Mouse (Mus musculus) cerebellum, adult 11-12 months (tissue): ENCODE measurements around the gene Fubp3.

Experiments used
- DNase-seq: peaks from one replicate; pipeline ENCODE4 v3.0.0; 2022

Fubp3 gene

DNA sequence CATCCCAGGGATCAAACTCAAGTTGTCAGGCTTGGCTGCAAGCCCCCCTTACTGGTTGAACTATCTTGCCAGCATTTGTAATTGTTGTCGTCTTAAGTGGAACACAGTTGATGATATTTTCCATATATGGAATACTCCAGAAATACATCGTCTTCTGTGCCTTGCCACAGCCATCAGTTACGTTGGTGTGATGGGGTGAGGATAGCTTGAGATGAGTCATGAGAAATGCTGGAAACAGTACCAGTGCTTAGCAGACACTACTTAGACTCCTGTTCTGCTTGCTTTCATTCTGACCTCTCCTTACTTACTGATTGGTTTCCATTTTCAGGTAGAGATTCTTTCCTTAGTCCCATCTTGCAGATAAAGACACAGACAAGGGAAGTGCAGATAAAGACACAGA is 61.1 kb downstream of the Fubp3 start:
- DNase-seq: no peak

DNA sequence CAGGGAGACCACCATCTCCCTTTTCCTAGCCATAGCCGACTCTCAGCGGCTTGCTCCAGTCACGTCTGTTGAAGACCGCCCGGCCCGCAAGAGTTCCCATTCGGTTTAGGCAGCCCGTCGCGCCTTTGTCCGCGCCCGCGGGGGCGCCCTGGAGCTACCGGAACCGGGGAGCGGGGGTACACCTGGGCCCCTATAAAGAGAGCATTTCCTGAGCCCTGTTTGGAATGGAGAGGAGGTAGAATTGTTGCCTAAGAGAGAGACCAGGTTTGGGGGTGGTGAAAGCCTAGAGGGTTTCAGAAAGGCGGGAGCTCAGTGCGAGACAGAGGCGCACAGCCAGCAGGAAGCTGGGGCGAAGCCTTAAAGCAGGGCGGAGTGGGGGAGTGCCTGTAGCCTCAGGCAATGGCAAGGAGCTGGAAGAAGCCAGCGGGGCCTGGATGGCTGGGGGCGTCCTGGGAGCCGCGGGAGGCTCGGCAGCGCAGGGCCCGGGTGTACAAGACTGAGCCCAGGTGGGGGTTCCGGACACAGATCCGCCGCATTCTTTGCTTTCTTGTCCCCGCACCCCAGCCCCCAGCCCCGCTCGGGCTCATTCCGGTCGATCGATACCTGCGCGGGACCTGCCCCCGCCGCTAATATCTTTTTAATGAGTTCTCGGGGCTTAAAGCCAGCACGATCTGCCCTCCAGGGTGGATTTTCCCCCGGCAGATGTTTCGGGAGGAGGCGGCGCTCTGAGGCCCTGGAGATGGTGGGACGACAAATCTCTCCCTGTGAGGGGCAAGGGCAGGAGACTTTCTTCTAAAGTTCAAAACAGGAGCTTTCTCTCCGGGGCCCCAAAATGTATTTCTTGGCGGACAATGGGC is 63.1 kb downstream of the Fubp3 start:
- DNase-seq: no peak

DNA sequence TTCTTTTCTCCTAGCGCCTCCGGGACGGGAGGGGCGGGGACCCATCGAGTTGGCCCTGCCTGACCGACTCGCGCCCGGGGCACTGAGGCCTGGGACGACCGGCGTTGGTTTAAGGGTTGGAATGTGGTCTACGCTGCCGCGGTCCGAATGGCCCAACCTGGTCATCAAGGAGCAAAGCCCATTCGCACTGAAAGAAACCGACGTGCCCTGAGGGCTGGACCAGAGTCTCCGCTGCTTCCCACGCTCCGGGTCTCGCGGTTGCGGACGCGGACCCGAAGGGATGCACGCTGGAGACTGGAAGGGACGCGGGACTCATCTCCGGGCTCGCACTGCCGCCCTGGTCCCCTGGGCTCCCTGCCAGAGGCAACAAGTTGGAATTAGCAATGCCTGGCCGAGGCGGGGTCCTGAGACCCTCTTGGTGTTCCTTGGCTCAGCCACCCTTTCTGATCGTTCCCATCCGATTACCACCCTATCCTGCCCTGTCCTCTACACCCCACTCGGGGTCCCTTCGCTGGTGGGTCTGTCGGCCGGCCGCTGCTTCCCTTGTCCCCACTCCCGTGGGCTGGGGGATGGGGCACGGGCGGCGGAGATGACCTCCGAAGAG is 63.8 kb downstream of the Fubp3 start:
- no peak for DNase-seq

DNA sequence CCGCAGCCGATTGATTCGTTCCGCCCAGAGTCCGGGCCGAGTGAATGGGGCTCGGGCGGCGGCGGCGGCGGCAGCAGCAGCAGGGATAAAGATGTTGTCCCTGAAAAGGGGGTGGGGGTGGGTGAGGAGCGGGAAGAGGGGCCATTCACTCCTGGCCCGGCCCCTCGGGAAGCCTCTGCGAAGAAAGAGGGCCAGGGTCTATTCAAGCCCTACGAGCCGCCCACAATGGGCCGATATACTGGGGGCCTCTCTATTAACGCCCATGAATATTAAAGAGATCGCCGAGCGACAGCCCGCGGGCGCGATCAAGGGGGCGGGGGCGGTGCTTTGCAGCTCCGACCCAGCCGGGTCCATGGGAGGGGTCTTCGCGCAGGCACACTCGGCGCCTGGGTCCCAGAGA is 64.3 kb downstream of the Fubp3 start:
- DNase-seq: no peak

DNA sequence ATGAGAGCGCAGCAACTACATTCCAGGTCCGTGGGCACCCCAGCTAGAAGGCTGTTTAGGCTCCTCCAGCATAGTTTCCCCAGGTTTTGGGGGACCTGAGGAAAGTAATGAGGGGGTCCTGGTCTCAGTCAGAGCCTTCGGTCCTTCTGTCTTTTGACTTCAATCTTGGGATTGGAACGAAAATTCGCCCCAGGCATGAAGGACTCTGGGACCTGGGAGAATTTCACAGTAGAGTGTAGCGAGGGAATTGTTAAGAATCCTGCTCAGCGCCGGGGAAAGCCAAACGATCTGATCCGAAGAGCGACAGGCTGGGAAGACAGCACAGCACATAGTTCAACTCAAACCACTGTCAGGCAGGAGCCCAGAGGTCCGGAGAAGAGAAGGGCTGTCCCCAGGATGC is 64.9 kb downstream of the Fubp3 start:
- no peak for DNase-seq

DNA sequence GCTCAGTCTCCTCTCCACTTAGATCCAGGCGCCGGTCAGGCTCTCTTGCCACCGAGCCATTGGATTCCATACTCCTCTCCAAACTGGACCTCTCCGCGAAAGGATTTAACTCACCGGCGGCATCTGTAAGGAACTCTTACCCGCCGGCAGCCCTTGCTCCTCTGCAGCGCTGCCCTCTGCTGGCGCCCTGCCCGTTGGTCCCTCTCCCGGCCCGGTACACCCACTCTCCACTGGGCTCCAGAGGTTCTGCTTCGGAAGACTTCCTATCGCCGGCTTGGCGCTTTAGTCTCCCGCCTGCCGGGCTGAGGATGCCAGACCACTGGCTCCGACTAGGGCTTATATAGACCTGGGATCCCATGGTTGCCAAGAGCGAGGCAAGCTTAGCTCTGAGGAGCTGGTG is 65.4 kb downstream of the Fubp3 start:
- DNase-seq: no peak

DNA sequence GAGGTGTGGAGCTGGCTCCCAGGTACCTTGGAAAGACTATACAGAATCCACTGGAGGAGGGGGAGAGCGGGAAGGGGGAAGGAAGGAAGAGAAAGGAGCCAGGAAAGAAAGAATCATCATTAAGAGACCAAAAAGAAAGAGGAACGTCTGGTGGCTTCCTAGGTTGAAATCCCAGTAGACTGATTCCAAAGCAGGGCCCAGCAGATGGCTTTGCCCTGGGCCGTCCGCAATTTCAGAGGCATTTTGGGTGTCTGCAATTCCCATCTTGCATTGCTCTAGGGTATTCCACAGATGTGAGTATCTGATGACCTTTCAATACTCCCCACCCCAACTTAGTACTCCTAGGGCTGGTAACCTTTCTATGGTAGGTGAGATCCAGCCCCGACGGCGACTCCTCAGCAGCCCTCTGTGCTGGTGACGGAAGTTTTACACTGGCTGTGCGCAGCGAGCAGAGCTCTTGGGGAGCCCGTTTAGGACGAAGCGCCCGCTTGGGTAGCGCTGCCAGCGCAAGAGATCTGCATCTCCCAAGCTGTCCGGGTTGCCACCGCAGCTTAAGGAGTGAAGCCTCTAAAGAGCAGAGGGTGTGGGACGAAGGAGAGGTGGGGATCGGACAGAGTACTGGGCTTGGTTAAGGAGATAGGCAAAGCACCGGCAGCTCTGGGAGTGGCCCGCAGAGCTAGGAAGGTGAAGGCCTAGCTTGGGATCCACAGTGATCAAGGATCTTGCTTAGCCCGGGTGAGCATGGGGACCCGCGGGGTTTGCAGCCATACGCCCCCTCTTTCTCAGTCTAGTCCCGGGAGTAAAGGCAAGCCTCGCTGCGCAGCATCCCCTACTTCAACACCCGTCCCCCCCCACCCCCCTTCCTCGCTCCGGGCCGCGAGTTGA is 66.4 kb downstream of the Fubp3 start:
- DNase-seq: no peak

DNA sequence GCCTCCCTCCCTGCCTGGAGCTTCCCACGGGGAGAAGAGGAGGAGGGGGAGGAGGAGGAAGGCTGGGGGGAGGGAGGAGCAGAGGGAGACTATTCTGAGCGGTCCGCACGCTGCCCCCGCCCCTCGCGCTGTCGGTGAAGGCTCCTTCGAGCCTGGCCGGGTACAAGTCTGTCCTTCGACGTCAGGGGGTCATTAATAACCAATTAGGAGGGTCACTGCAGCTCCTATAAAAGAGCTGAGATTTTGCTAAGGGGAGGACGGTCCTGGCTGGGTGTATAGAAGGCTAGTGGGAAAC is 67.0 kb downstream of the Fubp3 start:
- no peak for DNase-seq

DNA sequence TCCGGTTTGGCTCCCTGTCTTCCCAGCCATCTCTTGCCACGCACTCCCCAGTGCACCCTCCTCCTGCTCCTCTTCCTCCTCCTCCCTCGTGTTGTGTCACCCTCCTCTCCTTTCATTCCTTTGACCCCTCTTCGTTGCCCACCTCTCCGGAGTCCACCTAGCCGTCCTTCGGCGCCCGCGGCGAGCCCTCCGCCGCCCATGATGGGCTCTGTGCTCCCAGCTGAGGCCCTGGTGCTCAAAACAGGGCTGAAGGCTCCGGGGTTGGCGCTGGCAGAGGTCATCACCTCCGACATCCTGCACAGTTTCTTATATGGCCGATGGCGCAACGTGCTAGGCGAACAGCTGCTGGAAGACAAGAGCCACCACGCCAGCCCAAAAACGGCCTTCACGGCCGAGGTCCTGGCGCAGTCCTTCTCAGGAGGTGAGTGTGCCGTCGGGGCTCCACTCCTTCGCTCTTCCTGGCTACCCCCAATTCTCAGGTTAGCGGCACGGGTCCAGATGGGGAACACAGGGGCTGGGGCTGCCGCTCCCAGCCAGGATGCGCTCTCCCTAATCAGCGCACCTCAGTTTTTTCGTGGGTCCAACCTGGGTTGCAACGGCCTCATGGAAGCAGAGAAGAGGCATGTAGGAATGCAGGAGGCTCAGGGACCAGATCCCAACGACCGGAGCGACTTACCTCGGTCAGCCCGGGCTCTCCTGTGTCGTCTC is 67.6 kb downstream of the Fubp3 start, which contains the start of gene Prdm12:
Gene Prdm12, plus strand, starts transcription at position 137 of the 708 bp plus-strand sequence.
- DNase-seq: no peak

DNA sequence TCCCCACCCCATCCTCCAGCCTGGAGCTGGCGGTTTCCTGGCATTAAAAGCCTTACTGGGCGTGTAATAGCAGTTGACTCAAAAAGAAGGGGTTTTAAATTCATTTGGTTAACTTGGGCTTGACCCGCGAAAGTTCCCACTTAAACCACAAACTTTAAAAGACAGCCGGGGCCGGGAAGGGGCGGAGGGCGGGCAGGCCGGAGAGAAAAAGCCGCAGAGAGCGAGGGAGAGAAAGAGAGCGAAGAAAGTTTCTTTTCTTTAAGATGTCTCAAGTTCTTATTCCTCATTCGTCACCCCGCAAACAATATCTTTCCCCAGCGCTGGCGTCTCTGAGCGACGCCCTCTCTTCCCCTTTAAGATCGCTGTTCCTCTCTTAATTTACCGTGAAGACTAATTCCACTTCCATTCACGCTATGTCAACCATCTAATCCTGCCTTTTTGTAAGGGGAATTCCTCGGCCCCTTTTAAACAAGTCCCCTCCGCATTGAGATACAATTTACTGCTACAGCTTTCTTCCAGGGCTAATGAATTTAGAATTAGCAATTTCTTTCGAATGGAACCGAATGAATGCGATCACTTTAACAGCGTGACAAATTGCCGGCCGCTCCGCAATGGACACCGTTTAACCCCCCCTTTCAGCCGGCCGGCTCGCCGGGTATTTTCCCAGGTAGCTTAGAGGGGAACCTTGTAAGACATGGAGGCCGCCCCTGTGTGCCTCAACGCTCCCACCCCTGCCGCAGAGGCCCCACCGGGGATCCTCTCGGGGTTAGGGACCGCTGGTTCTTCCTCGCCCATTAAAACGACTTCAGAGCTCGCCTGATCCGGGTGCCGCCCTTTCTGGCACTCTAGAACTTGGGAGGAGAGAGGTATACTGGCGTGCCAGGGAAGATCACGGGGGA is 68.4 kb downstream of the Fubp3 start:
- DNase-seq: no peak

DNA sequence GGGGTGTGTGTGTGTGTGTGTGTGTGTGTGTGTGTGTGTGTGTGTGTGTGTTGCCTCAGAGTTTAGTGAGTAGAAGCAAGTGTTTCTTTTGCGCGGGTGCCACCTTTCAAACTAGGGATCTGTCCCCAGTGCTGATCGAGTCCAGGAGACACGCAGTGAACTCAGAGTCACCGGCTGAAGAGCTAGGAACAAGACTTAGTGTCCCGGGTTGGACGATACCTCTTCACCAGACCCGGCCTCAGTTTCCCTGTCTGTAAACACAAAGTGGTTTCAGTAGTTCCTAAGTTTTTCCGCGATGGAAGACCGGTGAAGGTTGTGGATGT is 69.0 kb downstream of the Fubp3 start:
- no peak for DNase-seq

DNA sequence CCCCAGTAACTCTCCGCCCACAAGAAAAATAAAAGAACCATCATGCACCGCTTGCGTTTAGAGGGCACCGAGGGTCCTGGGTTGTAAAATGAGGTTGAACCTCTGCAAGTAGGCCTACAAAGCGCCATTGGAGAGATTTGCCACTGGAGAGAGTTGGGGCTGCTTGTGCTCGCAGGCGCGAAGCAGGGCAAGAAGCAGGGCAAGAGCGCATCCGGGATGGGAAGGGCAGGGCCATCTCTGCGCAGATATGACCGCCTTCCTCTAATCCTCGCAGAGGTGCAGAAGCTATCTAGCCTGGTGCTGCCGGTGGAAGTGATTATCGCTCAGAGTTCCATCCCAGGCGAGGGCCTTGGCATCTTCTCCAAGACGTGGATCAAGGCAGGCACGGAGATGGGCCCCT is 69.5 kb downstream of the Fubp3 start:
- no peak for DNase-seq

DNA sequence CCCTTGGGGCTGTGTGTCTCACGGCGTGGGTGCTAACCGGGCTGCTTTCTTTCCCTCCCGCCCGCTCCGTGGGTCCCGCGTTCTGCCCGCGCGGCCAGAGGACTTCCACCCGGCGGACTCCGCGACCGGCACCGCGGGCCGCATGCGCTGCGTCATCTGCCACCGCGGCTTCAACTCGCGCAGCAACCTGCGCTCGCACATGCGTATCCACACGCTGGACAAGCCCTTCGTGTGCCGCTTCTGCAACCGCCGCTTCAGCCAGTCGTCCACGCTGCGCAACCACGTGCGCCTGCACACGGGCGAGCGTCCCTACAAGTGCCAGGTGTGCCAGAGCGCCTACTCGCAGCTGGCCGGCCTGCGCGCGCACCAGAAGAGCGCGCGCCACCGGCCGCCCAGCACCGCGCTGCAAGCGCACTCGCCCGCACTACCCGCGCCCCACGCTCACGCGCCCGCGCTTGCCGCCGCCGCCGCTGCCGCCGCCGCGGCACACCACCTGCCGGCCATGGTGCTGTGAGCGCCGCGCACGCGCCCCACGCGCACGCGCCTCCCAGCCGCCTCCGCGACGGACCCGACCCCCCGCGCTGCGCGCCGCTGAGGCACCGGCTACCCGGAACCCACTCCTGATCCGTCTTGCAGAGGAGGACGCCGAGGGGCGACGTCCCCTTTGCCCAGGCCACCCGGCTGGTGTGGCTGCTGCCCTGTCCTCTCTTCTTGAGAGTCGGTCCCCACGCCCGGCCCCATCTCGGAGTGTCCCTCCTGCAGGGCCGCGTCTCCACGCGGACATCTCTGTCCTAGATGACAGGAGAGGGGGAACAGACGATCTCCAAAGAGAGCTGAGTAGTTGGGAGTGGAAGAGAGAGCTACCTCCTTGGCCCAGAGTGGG is 81.8 kb downstream of the Fubp3 start:
- DNase-seq: peak; percentile 27

DNA sequence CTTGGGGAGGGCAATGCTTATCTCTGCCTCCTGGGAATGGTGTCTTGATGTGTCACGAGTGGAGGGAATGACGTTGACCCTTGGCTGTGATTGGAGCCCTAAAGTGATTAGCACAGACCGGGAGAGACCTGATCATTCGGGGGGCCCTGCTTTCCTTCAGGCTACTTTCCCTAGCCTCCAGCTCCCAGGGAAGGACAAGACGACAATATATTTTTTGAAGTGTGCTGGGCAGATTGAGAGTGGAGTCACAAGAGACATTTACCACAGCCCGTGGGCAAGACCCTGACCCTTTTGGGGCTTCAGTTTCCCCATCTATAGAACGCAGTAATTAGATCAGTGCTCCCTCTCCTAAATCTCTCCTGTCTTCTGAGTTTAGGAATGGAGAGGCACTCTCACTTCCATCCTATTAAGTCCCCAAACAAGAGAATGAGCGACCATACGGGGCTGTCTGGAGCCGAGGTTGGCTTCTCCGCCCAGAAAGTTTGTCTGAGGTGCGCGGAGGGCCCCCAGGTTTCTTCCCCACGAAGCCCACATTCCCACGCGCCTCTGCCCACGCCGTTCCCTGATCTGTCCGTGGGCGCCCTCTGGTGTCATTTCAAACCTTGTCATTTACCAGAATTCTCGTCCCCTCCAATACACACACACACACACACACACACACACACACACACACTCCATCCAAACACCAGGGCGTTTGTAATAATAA is 82.6 kb downstream of the Fubp3 start:
- no peak for DNase-seq

DNA sequence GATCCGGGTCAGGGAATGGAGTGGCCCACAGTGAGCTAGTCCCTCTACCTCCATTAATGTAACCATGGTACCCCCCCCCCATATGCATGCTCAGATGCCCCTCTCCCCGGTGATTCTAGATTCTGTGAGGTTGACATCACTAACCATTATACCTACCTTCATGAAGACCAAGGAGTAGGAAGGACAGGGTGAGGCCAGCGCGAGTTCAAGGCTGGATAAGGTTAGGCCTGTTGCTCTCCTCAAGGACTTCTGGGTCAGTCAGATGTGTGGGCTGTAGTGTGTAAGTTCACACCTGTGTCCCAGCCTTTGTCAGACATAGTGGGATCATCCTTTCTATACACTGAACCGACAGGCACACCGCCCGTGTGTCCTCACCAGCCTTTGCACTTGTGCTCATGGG is 83.9 kb downstream of the Fubp3 start:
- DNase-seq: no peak

DNA sequence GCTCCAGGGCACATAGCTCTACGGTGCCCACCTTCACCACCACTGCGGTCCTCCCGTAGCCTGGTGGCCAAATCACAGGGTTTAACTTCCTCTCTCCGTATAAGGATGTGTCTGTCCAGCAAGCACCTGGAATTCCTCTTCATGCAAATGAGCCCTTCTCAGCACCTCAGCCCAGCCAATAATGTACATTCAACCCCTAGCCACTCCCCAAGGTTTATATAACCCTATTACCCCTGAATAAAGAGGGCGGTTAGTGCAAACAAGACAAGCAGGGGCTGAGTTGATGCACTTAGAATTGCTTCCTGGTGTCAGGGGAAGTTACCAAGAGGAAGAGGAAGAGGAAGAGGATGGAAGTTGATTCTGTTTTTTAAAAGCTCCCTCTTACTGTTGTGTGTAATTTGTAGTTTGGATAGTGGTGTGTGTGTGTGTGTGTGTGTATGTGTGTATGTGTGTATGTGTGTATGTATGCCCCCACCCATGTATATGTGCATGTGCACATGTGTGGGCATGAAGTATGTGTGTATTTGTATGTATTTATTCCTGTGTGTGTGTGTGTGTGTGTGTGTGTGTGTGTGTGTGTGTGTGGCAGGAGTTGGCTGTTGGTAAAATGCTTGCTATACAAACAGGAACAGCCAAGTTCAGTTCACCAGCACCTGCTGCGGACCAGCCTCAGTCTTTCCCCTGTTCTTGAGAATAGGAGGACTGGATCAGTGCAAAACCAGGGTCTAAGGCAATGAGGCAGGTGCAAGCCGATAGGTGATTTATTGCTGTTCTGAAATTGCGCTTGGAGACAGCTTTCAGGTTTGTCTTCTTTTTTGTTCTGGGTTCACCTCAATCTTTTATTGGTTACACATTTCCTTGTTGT is 90.7 kb downstream of the Fubp3 start:
- no peak for DNase-seq

DNA sequence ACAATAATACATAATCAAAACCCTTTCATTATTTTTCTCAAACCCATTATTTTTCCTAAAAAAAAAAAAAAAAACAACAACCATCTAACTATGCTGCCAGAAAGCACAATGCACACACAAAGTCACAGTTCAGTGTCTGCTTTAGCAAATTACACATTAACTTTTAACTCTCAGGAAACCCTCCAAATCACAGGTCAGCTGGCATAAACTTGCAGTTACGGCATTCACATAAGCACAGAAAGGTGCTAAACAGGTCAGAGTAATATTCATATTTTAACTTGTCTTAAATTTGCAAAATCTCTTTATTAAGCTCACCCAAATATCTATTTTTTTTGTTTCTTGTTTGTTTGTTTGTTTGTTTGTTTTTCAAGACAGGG is 91.3 kb downstream of the Fubp3 start:
- DNase-seq: no peak
